Mouse (Mus musculus): ENCODE data around the gene Dner. TPM values are rescaled to one million over a fixed set of nuclear protein-coding genes. Genes with fewer than 3 reads are reported as not detected.

Gene Dner
- polyA plus RNA-seq, 1 experiment from 2014 or later, result 3.4 TPM

GRCm38 (mm10) chr1:84467664-84468063 is 228.4 kb downstream of the Dner start:
- Histone ChIP-seq H3K36me3 (no peaks in the 10 kb centered on the region), H3K4me2 (no peak overlapping the region), H3K4me1 (no peaks in the 10 kb centered on the region), H3K9ac (no peak overlapping the region), H3K27ac (no peak overlapping the region), H3K4me3 (no peak overlapping the region), H3K9me3 (no peaks in the 10 kb centered on the region; the same call in 1 of the 2 replicates), H3K27me3 (no peaks in the 10 kb centered on the region)
- WGBS, result 65% methylated on average over 3 of the region's 3 CpGs
- ATAC-seq (ENCODE audit: insufficient number of reproducible peaks, low FRiP score, low TSS enrichment, low read depth), result no peak

GRCm38 (mm10) chr1:84464761-84465160 is 231.3 kb downstream of the Dner start:
- Histone ChIP-seq H3K4me1 (no peaks in the 10 kb centered on the region), H3K27ac (no peak overlapping the region), H3K9me3 (no peaks in the 10 kb centered on the region; the same call in 1 of the 2 replicates), H3K27me3 (no peaks in the 10 kb centered on the region), H3K36me3 (no peaks in the 10 kb centered on the region), H3K9ac (no peak overlapping the region), H3K4me2 (no peak overlapping the region), H3K4me3 (no peak overlapping the region)
- no peak for ATAC-seq (ENCODE audit: insufficient number of reproducible peaks, low FRiP score, low TSS enrichment, low read depth)
- 88% methylated on average over 3 of the region's 3 CpGs for WGBS

GRCm38 (mm10) chr1:84463976-84464662 is 231.9 kb downstream of the Dner start:
- no peak overlapping the region for H3K27ac ChIP-seq
- H3K4me1 ChIP-seq, result no peaks in the 10 kb centered on the region
- H3K36me3 ChIP-seq, result no peaks in the 10 kb centered on the region
- WGBS, result 95% methylated on average over 5 of the region's 5 CpGs
- no peaks in the 10 kb centered on the region; the same call in 1 of the 2 replicates for H3K9me3 ChIP-seq
- H3K9ac ChIP-seq, result no peak overlapping the region
- ATAC-seq (ENCODE audit: insufficient number of reproducible peaks, low FRiP score, low TSS enrichment, low read depth), result no peak
- no peak overlapping the region for H3K4me3 ChIP-seq
- no peaks in the 10 kb centered on the region for H3K27me3 ChIP-seq
- no peak overlapping the region for H3K4me2 ChIP-seq

GRCm38 (mm10) chr1:84449566-84450278 is 246.3 kb downstream of the Dner start:
- Histone ChIP-seq H3K27me3 (no peaks in the 10 kb centered on the region), H3K4me1 (no peaks in the 10 kb centered on the region), H3K9me3 (no peaks in the 10 kb centered on the region), H3K27ac (no peak overlapping the region), H3K36me3 (no peaks in the 10 kb centered on the region), H3K4me3 (no peak overlapping the region), H3K4me2 (no peak overlapping the region), H3K9ac (no peak overlapping the region)
- 88% methylated on average over 10 of the region's 10 CpGs for WGBS
- ATAC-seq (ENCODE audit: insufficient number of reproducible peaks, low FRiP score, low TSS enrichment, low read depth), result no peak

GRCm38 (mm10) chr1:84443640-84444039 is 252.4 kb downstream of the Dner start:
- ATAC-seq (ENCODE audit: insufficient number of reproducible peaks, low FRiP score, low TSS enrichment, low read depth), result no peak
- no peaks in the 10 kb centered on the region for H3K4me1 ChIP-seq
- no peaks in the 10 kb centered on the region for H3K9me3 ChIP-seq
- 54% methylated on average over 3 of the region's 3 CpGs for WGBS
- H3K4me3 ChIP-seq, result no peak overlapping the region
- no peak overlapping the region for H3K27ac ChIP-seq
- H3K27me3 ChIP-seq, result no peaks in the 10 kb centered on the region
- no peak overlapping the region for H3K9ac ChIP-seq
- H3K4me2 ChIP-seq, result no peak overlapping the region
- no peaks in the 10 kb centered on the region for H3K36me3 ChIP-seq

- no peak overlapping the region for H3K4me2 ChIP-seq
- 81% methylated on average over 5 of the region's 5 CpGs for WGBS
- no peak for ATAC-seq (ENCODE audit: insufficient number of reproducible peaks, low FRiP score, low TSS enrichment, low read depth)
- no peaks in the 10 kb centered on the region for H3K4me1 ChIP-seq
- no peak overlapping the region for H3K9ac ChIP-seq
- no peaks in the 10 kb centered on the region for H3K27me3 ChIP-seq
- no peak overlapping the region for H3K4me3 ChIP-seq
- H3K27ac ChIP-seq, result no peak overlapping the region
- H3K9me3 ChIP-seq, result no peaks in the 10 kb centered on the region
- no peaks in the 10 kb centered on the region for H3K36me3 ChIP-seq
Measured at GRCm38 (mm10) chr1:84443050-84443449, 253.0 kb downstream of the Dner start.

GRCm38 (mm10) chr1:84441419-84441818 is 254.6 kb downstream of the Dner start:
- Histone ChIP-seq H3K4me2 (no peak overlapping the region), H3K36me3 (no peaks in the 10 kb centered on the region), H3K27ac (no peak overlapping the region), H3K4me1 (no peaks in the 10 kb centered on the region), H3K9me3 (no peaks in the 10 kb centered on the region), H3K4me3 (no peak overlapping the region), H3K9ac (no peak overlapping the region), H3K27me3 (no peaks in the 10 kb centered on the region)
- 82% methylated on average over 3 of the region's 3 CpGs for WGBS
- no peak for ATAC-seq (ENCODE audit: insufficient number of reproducible peaks, low FRiP score, low TSS enrichment, low read depth)

- no peak overlapping the region for H3K4me3 ChIP-seq
- H3K9me3 ChIP-seq, result no peaks in the 10 kb centered on the region
- no peak overlapping the region for H3K27ac ChIP-seq
- no peaks in the 10 kb centered on the region for H3K36me3 ChIP-seq
- no peaks in the 10 kb centered on the region for H3K27me3 ChIP-seq
- H3K4me2 ChIP-seq, result no peak overlapping the region
- ATAC-seq (ENCODE audit: insufficient number of reproducible peaks, low FRiP score, low TSS enrichment, low read depth), result no peak
- no peak overlapping the region for H3K9ac ChIP-seq
- no peaks in the 10 kb centered on the region for H3K4me1 ChIP-seq
Measured at GRCm38 (mm10) chr1:84437565-84437964, 258.5 kb downstream of the Dner start.

GRCm38 (mm10) chr1:84436281-84436680 is 259.7 kb downstream of the Dner start:
- Histone ChIP-seq H3K36me3 (no peaks in the 10 kb centered on the region), H3K4me2 (no peak overlapping the region)
- no peak for ATAC-seq (ENCODE audit: insufficient number of reproducible peaks, low FRiP score, low TSS enrichment, low read depth)

GRCm38 (mm10) chr1:84433291-84433980 is 262.6 kb downstream of the Dner start:
- no peak overlapping the region for H3K4me3 ChIP-seq
- no peaks in the 10 kb centered on the region for H3K27me3 ChIP-seq
- WGBS, result 76% methylated on average over 6 of the region's 6 CpGs
- no peak overlapping the region for H3K27ac ChIP-seq
- no peaks in the 10 kb centered on the region for H3K4me1 ChIP-seq
- no peaks in the 10 kb centered on the region for H3K9me3 ChIP-seq
- H3K4me2 ChIP-seq, result no peak overlapping the region
- no peaks in the 10 kb centered on the region for H3K36me3 ChIP-seq
- H3K9ac ChIP-seq, result no peak overlapping the region
- ATAC-seq (ENCODE audit: insufficient number of reproducible peaks, low FRiP score, low TSS enrichment, low read depth), result no peak

More at GRCm38 (mm10) chr1:84436281-84436680, 259.7 kb downstream of the Dner start:
- no peak overlapping the region for H3K9ac ChIP-seq
- no peaks in the 10 kb centered on the region for H3K27me3 ChIP-seq
- no peaks in the 10 kb centered on the region for H3K9me3 ChIP-seq
- WGBS, result 69% methylated on average over 1 of the region's 1 CpGs
- H3K27ac ChIP-seq, result no peak overlapping the region
- H3K4me3 ChIP-seq, result no peak overlapping the region
- H3K4me1 ChIP-seq, result no peaks in the 10 kb centered on the region

GRCm38 (mm10) chr1:84432311-84432710 is 263.7 kb downstream of the Dner start:
- Histone ChIP-seq H3K27ac (no peak overlapping the region), H3K36me3 (no peaks in the 10 kb centered on the region), H3K9ac (no peak overlapping the region), H3K27me3 (no peaks in the 10 kb centered on the region), H3K4me2 (no peak overlapping the region), H3K4me1 (no peaks in the 10 kb centered on the region), H3K4me3 (no peak overlapping the region), H3K9me3 (no peaks in the 10 kb centered on the region)
- WGBS, result 54% methylated on average over 1 of the region's 1 CpGs
- ATAC-seq (ENCODE audit: insufficient number of reproducible peaks, low FRiP score, low TSS enrichment, low read depth), result no peak

- no peak for ATAC-seq (ENCODE audit: insufficient number of reproducible peaks, low FRiP score, low TSS enrichment, low read depth)
- no peak overlapping the region for H3K27ac ChIP-seq
- H3K9ac ChIP-seq, result no peak overlapping the region
- no peak overlapping the region for H3K4me2 ChIP-seq
- H3K4me1 ChIP-seq, result no peaks in the 10 kb centered on the region
- H3K9me3 ChIP-seq, result no peaks in the 10 kb centered on the region
- no peaks in the 10 kb centered on the region for H3K36me3 ChIP-seq
- H3K27me3 ChIP-seq, result no peaks in the 10 kb centered on the region
- H3K4me3 ChIP-seq, result no peak overlapping the region
- 53% methylated on average over 1 of the region's 1 CpGs for WGBS
Measured at GRCm38 (mm10) chr1:84428331-84428730, 267.7 kb downstream of the Dner start.
